Mouse (Mus musculus) B cell, adult 2 months (primary cell): ENCODE measurements around the gene Car5b.

Experiments used
- DNase-seq, 2 experiments: peaks; one replicate each; pipeline ENCODE4 v3.0.0; 2022

The Car5b gene

DNA sequence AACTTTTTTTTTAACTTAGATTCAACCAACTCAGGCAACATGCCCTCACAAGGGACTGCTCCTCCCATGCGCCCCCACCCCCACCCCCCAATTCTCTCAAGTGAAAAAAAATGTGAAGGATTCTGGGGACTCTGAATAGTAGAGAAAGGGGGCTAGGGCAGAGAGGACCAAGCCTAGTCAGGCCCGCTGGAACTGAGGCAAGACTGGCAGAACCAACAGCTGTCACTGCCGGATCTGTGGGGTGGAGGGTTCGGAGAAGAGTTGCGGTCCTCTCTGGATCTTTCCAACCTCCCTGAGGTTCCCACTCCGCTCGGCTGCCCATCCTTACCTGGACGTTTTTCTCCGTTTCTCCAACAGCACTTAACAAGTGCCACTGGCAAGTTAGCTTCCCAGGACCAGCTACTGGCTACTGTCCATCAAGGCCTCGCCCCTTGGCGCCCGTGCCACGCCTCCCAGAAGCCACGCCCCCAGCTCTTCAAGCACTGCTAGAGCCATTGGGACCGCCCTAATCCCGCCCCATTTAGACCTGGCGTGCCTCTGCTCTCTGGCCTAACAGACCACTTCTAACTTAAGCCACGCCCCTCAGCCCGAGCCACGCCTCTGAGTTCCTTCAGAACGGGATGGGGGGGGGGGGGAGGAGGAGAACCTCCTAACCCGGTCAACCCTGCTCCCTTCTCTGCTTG lies at the start of gene Car5b:
Gene Car5b (minus strand): TSS at position 391 of the 683 bp plus-strand sequence.
- DNase-seq: peak; percentile 82 to 88

DNA sequence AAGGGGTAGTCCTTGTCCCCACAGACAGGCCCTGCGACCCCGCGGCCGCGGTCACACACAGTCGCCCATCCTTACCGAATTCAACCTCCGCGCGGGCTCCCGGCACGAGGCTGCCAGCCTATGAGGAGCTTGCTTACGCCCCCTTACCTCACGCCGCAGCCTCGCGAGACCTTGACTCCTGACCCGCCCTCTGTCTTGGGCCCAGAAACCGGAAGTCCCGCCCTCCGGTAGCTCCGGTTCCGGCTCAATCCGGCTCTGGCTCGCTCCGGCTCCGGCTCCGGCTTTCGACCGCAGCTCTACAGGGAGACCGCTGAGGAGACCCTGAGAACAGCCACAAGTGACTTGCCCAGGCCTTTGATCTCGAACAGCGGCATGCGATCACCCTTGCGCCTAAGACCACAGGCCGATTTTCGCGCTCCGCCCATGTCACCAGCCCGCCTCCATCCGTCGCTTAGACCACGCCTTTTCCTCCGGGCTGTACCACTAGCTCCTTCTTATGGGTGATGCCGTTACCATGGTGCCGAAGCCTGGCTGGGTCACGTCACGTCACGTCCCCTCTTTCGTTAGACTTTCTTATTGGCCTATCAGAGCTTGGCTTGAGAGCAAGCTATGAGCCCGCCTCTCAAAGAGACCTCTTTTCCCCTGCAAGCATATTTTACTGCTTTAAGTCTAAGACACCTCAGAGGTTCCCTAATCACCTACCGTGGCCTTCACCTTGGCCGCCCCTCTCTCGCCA lies 48.4 kb upstream of the Car5b start, which contains the start of gene Siah1b:
Gene Siah1b (minus strand): TSS at position 454 of the 736 bp plus-strand sequence.
- peak; percentile 91 for DNase-seq

- no peak for DNase-seq
Observed at GRCm38 (mm10) chrX:164068968-164069367, 41.2 kb upstream of the Car5b start.

DNA sequence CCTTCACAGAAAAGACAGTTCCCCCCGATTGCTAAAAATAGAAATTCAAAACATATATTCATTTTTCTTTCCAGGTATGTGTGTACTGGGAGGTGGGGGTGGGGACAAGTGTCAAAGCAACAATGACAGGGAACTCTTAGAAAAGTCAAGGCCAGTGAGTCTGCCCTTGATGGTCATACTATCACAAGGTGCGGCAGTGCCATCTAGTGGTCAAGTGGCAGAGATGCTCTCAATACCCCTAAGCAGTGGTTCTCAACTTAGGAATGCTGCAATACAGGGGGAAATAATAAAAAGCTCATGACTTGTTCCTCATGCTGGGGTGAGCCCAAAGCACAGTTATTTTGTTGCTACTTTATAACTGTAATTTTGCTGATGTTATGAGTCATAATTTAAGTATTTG lies 38.4 kb upstream of the Car5b start:
- peak; percentile 66 to 72 for DNase-seq

DNA sequence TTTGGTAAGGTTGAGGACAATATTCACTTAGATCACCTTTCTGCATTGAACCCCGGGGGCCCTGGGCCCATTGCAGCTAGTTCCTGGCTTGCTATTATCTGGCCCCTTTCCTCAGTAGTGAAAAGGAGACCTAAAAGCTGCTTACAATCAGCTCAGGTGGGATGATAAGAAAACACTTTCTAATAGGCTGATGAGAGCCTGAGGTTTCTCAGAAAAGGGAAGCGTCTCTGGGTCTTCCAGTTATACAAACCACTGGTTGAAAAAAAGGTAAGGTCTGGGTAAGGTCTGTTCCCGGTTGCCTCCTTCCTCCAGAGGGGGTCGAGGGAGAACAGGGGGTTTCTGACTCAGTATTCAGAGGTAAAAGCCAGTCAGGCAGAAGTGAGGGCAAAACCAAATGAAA lies 31.3 kb upstream of the Car5b start:
- DNase-seq: no peak

- DNase-seq: no peak
Observed at GRCm38 (mm10) chrX:164058523-164058922, 30.7 kb upstream of the Car5b start.

DNA sequence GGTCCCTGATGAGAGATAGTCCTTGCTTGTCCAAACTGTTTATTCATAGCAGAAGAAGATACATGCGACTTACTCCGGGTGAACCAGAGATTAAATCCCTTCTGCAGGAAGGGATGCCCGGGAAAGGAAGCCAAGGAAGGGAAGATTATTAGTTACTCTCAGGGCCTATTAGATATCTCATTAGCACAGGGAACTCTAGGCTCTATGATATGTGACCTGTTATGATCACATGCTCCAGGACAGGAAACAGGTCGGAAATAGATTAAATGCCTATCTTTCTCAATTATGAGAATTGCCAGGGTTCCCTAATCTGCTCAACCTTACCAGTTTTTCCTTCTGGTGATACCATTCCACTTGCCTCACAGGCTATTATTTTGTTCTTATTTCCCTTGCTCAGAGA lies 27.9 kb upstream of the Car5b start:
- DNase-seq: no peak

DNA sequence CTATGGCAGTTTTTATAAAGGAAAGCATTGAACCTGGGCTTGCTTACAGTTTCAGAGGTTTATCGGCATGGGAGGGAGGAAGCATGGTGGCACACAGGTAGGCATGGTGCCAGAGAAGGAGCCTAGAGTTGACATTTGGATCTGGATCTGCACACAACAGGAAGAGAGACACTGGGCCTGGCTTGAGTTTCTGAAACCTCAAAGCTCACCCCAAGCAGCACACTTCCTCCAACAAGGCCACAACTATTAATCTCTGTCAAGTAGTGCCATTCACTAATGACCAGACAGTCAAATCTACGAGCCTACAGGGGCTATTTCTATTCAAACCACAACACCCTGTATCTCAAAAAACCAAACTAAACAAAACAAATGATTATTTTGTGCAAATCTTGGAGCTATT lies 18.9 kb upstream of the Car5b start:
- no peak for DNase-seq

DNA sequence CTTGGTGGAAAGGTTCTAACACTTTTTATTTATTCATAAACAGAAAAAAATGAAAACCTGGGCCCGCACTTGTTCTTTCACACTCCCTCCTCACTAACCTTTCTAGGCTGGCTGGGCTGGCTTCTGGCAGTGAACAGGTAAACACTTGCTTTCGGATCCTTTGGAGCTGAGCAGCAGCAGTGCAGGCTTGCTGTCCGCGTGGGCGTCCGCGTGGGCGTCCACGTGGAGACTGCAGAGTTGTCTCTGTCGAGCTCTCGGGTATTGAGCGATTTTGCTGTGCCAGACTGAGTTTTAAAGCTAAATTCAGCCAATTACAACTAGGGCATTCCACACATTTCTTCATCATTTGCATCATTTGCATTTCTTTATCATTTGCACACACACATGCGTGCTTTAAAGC lies 14.3 kb upstream of the Car5b start:
- DNase-seq: no peak

DNA sequence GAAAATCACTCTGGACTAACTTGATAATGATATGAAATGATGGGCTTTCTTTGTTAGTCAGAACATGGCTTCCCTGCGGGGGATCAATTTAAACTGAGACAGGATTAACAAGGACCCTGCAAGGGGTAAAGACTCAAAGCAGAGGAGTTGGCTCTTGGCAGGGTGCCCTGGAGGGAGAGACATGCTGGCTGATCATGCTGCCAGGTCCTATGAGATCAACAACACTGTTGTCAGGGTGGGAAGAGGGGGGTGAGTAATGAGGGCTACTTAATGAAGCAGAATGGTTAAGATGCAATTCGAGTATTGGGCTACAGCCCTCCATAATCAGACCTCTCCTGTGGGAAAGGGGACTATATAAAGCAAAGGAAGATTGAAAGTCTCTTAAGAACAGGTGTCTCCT lies 11.1 kb upstream of the Car5b start:
- no peak for DNase-seq

DNA sequence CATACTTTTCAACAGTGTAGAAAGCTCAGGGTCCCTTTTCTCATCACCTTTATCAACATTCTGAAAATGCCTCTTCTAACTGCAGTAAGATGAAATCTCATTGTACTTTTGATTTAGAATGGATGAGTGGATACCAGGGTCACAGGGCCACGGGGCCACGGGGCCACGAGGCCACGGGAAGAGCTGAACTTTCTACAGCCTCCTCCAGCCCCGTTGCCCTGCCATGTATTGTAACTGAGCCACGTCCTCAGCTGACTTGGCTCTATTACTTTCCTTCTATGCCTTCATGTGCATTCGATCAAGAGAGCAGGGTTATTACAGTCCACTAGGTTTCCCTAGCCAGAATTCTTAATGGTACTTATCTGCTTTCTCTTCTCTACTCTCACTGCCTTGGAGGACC lies 8.1 kb upstream of the Car5b start:
- DNase-seq: no peak

- no peak for DNase-seq
Observed at GRCm38 (mm10) chrX:164035401-164035800, 7.6 kb upstream of the Car5b start.

GRCm38 (mm10) chrX:164032526-164032925 lies 4.7 kb upstream of the Car5b start:
- DNase-seq: no peak

- no peak for DNase-seq
Observed at GRCm38 (mm10) chrX:164015636-164016035, 12.2 kb downstream of the Car5b start.

DNA sequence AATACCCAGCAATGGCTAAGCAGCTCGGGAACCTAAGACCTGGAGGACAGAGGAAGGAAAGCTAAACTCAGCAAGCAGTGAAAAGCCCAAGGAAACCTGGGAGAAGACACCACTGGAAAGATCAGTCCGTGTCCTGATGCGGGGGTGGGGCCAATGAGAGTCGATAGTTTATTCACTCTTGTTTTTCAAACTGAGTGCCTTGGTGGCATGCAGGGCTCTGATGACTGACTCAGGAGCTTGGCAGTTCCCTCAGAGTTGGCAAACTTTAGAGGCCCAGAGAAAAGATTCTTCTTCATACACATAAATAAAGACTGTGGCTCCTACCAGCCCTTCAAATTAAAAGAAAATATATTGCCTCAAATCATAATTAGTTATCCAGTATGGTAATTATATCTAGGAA lies 12.8 kb downstream of the Car5b start:
- DNase-seq: no peak

GRCm38 (mm10) chrX:164013318-164013717 lies 14.5 kb downstream of the Car5b start:
- DNase-seq: no peak

DNA sequence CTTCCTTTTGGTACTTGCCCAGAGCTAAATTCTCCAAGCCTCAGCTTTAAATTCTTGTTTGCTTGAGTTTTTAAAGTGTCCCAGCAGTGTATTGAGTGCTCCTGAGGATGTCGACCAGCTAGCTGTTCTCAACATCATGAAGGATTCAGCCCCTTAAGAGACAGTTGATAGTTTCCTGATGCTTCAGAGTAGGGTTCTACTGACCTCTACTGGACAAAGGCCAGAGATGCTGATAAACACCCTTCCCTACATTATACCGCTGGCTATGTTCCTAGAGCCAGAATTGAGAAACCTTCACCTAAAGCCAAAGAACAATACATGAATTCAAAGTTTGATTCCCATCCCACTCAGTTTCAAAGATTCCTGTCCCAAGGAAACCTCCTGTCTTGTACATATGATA lies 23.0 kb downstream of the Car5b start:
- peak; percentile 11 to 25 for DNase-seq

DNA sequence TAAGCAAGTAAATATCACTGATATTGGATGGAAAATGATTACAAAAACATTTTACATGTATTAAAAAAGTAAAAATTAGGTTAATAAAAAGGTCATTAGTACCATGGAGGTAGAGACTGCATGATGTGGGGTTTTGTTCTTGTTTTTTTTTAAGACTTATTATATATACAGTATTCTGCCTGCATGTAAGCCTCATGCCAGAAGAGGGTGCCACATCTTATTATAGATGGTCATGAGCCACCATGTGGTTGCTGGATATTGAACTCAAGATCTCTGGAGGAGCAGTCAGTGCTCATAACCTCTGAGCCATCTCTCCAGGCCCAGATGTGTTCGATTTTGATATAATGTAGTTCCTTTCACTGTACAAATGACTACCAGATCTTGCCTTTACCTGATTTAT lies 27.9 kb downstream of the Car5b start:
- no peak for DNase-seq

- DNase-seq: no peak
Observed at GRCm38 (mm10) chrX:163996754-163997153, 31.0 kb downstream of the Car5b start.

- no peak for DNase-seq
Observed at GRCm38 (mm10) chrX:163987718-163988374, 40.0 kb downstream of the Car5b start.

GRCm38 (mm10) chrX:163982129-163982528 lies 45.7 kb downstream of the Car5b start:
- DNase-seq: no peak

GRCm38 (mm10) chrX:163981500-163981899 lies 46.3 kb downstream of the Car5b start:
- no peak for DNase-seq

DNA sequence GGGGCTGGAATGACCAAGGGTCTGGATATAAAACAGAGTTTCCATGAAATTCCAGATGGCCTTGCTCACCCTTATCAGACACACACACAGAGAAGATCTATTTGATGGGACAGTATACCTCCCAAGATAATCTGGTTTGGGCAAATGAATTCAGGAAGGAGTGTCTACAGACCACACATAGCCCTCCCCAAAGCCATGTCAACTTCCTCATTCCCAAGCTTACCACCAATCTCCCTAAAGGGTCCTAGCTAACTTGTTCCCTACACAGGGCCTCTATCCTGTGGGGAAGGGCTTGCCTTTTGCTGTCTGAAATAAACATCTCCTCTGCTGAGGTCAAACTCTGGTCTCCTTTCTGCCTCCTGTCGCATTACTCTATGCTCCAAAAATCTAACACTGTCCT lies 46.7 kb downstream of the Car5b start:
- DNase-seq: no peak

- DNase-seq: peak; percentile 85 to 93
Observed at GRCm38 (mm10) chrX:163958467-163958875, 69.3 kb downstream of the Car5b start, which contains the start of gene Zrsr2. Gene Zrsr2, minus strand, starts transcription at chrX:163958661.
